Mouse (Mus musculus) lung, adult 2 months (tissue): ENCODE results near the gene Efcab12.

Experiments used
- CTCF ChIP-seq: fragments of 200-500 bp; IDR thresholded peaks from 2 replicates; pipeline ENCODE4 v1.5.1; 2011; ENCODE audit warnings: mild to moderate bottlenecking, low read length, control low read depth; ENCODE audit not compliant: insufficient read depth
- POLR2A ChIP-seq: fragments of 200-500 bp; IDR thresholded peaks from 2 replicates; pipeline ENCODE4 v1.6.1; 2011; ENCODE audit warnings: low read depth, mild to moderate bottlenecking, control low read depth, low read length, borderline replicate concordance; ENCODE audit errors: extremely low read depth

DNA sequence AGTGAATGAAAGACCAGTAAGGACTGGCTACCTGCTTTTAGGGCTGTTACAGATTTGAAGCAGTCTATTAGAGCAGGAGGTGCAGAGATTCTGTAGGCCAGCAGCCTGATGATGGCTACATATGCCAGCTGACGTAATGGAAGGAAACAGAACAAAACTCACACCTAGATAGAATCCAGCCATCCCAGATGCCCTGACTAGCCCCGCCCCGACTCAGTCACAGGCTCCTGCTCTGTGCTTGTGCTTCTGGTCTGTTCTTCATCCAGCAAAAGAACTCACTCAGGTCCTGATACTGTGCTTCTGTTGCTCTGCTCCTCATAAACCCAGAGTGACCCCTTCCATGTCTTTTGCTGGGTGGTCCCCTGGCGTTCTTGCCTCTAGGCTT lies 18.1 kb upstream of the Efcab12 start:
- TF ChIP-seq CTCF = no peak
- TF ChIP-seq POLR2A = no peak
